Mouse (Mus musculus) splenic B cell, adult 2 months (primary cell): ENCODE results near the gene Vsir.

Source experiments
- DNase-seq: peaks from one replicate; pipeline ENCODE4 v3.0.0-alpha.2; 2011; ENCODE audit warnings: low read depth, low spot score
- H3K27me3 ChIP-seq: 2 replicates; pipeline ENCODE4 v1.6.1; 2012; ENCODE audit warnings: mild to moderate bottlenecking, low read length, moderate library complexity, mixed read lengths; ENCODE audit not compliant: control insufficient read depth, poor library complexity, insufficient read depth, severe bottlenecking
- H3K36me3 ChIP-seq: 2 replicates; pipeline ENCODE4 v1.6.1; 2012; ENCODE audit warnings: mild to moderate bottlenecking, low read length, moderate library complexity, mixed read lengths; ENCODE audit not compliant: control insufficient read depth, poor library complexity, insufficient read depth, severe bottlenecking

Gene Vsir

GRCm38 (mm10) chr10:60418137-60418536 is 71.5 kb downstream of the Vsir start:
- Histone ChIP-seq H3K27me3 (no peaks in the 10 kb centered on the region), H3K36me3 (no peaks in the 10 kb centered on the region)
- peak; percentile 62 for DNase-seq

DNA sequence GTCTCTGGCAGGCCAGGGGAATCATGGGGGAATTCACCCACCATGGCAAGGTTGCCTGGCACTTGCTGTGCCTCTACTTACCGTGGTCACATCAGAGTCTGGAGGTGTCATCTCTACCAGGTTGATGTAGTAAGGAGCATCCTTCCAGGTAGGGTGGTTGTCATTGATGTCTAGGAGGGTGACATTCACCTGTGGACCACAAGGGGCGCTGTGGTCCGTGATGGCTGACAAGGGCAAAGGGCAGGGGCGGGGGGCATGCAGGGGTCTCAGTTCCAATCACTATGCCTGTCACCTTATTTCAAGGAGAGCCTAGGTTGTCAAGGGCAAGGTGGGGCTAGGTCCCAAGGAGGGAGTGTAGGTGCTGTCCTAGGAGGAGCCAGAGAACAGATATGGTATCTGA is 73.0 kb downstream of the Vsir start:
- peak; percentile 33 for DNase-seq
- H3K36me3 ChIP-seq, result no peaks in the 10 kb centered on the region
- H3K27me3 ChIP-seq, result no peaks in the 10 kb centered on the region
